Mouse (Mus musculus): ENCODE measurements at regions not wholly inside any gene's neighbourhood (a gene's known extent, or its start where the extent isn't known, plus 50 kb on each side); places are given as distances from the start of the nearest gene placed in this dataset.
A peak's percentile ranks its signal among the peaks of the same experiment; 100 is the strongest.

- Histone ChIP-seq H3K36me3 (ENCODE audit: control insufficient read depth, insufficient read depth, low read length) (no peaks in the 10 kb centered on the region), H3K27me3 (ENCODE audit: control insufficient read depth, insufficient read depth, low read length) (no peaks in the 10 kb centered on the region), H3K27ac (replicated peaks; ENCODE audit: insufficient read depth, low read depth, low read length) (no peak overlapping the region), H3K9ac (ENCODE audit: low read depth, low read length) (no peak overlapping the region), H3K79me2 (ENCODE audit: control insufficient read depth, insufficient read depth, low read length) (no peaks in the 10 kb centered on the region), H3K4me1 (ENCODE audit: control insufficient read depth, insufficient read depth, low read length) (no peaks in the 10 kb centered on the region), H3K4me3 (ENCODE audit: insufficient read depth, low read depth, low read length) (no peak overlapping the region)
- DNase-seq (ENCODE audit: extremely low read depth, low read depth, low spot score), result no peak
- WGBS, result 89% methylated on average over 2 of the region's 2 CpGs
- TF ChIP-seq CTCF (IDR thresholded peaks at IDR 0.05; ENCODE audit: low read depth, low read length), result no peak
- no peak for TF ChIP-seq POLR2A (IDR thresholded peaks at IDR 0.05; ENCODE audit: extremely low read depth, insufficient read depth, low read length)
These were observed 144.8 kb upstream of the Gimd1 start for GRCm38 (mm10) chr3:132484814-132485213.

- Histone ChIP-seq H3K79me2 (ENCODE audit: control insufficient read depth, insufficient read depth, low read length) (no peaks in the 10 kb centered on the region), H3K9ac (ENCODE audit: low read depth, low read length) (no peak overlapping the region), H3K27me3 (ENCODE audit: control insufficient read depth, insufficient read depth, low read length) (no peaks in the 10 kb centered on the region), H3K27ac (replicated peaks; ENCODE audit: insufficient read depth, low read depth, low read length) (no peak overlapping the region), H3K4me1 (ENCODE audit: control insufficient read depth, insufficient read depth, low read length) (no peaks in the 10 kb centered on the region), H3K36me3 (ENCODE audit: control insufficient read depth, insufficient read depth, low read length) (no peaks in the 10 kb centered on the region), H3K4me3 (ENCODE audit: insufficient read depth, low read depth, low read length) (no peak overlapping the region)
- WGBS, result 79% methylated on average over 5 of the region's 5 CpGs
- no peak for DNase-seq (ENCODE audit: extremely low read depth, low read depth, low spot score)
- TF ChIP-seq POLR2A (IDR thresholded peaks at IDR 0.05; ENCODE audit: extremely low read depth, insufficient read depth, low read length), result no peak
- TF ChIP-seq CTCF (IDR thresholded peaks at IDR 0.05; ENCODE audit: low read depth, low read length), result no peak
These were observed 144.1 kb upstream of the Gimd1 start for GRCm38 (mm10) chr3:132485553-132485952.

GRCm38 (mm10) chr3:132506095-132506494, 123.5 kb upstream of the Gimd1 start:
- no peaks in the 10 kb centered on the region for H3K4me1 ChIP-seq (ENCODE audit: control insufficient read depth, insufficient read depth, low read length)
- DNase-seq (ENCODE audit: extremely low read depth, low read depth, low spot score), result peak; percentile 53
- H3K9ac ChIP-seq (ENCODE audit: low read depth, low read length), result no peak overlapping the region
- no peaks in the 10 kb centered on the region for H3K27me3 ChIP-seq (ENCODE audit: control insufficient read depth, insufficient read depth, low read length)
- H3K36me3 ChIP-seq (ENCODE audit: control insufficient read depth, insufficient read depth, low read length), result no peaks in the 10 kb centered on the region
- H3K79me2 ChIP-seq (ENCODE audit: control insufficient read depth, insufficient read depth, low read length), result no peaks in the 10 kb centered on the region
- 23% methylated on average over 4 of the region's 4 CpGs for WGBS
- TF ChIP-seq CTCF (IDR thresholded peaks at IDR 0.05; ENCODE audit: low read depth, low read length), result peak; percentile 56
- no peak for TF ChIP-seq POLR2A (IDR thresholded peaks at IDR 0.05; ENCODE audit: extremely low read depth, insufficient read depth, low read length)
- no peak overlapping the region for H3K4me3 ChIP-seq (ENCODE audit: insufficient read depth, low read depth, low read length)
- no peak overlapping the region for H3K27ac ChIP-seq (replicated peaks; ENCODE audit: insufficient read depth, low read depth, low read length)

- DNase-seq (ENCODE audit: extremely low read depth, low read depth, low spot score), result no peak
- no peaks in the 10 kb centered on the region for H3K79me2 ChIP-seq (ENCODE audit: control insufficient read depth, insufficient read depth, low read length)
- WGBS, result 46% methylated on average over 1 of the region's 1 CpGs
- TF ChIP-seq POLR2A (IDR thresholded peaks at IDR 0.05; ENCODE audit: extremely low read depth, insufficient read depth, low read length) (no peak), CTCF (IDR thresholded peaks at IDR 0.05; ENCODE audit: low read depth, low read length) (no peak)
- no peak overlapping the region for H3K27ac ChIP-seq (replicated peaks; ENCODE audit: insufficient read depth, low read depth, low read length)
- H3K4me1 ChIP-seq (ENCODE audit: control insufficient read depth, insufficient read depth, low read length), result no peaks in the 10 kb centered on the region
- H3K27me3 ChIP-seq (ENCODE audit: control insufficient read depth, insufficient read depth, low read length), result no peaks in the 10 kb centered on the region
- H3K4me3 ChIP-seq (ENCODE audit: insufficient read depth, low read depth, low read length), result no peak overlapping the region
- H3K36me3 ChIP-seq (ENCODE audit: control insufficient read depth, insufficient read depth, low read length), result no peaks in the 10 kb centered on the region
- no peak overlapping the region for H3K9ac ChIP-seq (ENCODE audit: low read depth, low read length)
These were observed 119.4 kb upstream of the Gimd1 start for GRCm38 (mm10) chr3:132510240-132510639.

- TF ChIP-seq POLR2A (IDR thresholded peaks at IDR 0.05; ENCODE audit: extremely low read depth, insufficient read depth, low read length) (no peak), CTCF (IDR thresholded peaks at IDR 0.05; ENCODE audit: low read depth, low read length) (no peak)
- Histone ChIP-seq H3K4me3 (ENCODE audit: insufficient read depth, low read depth, low read length) (no peak overlapping the region), H3K27ac (replicated peaks; ENCODE audit: insufficient read depth, low read depth, low read length) (no peak overlapping the region)
These were observed 117.0 kb upstream of the Gimd1 start for GRCm38 (mm10) chr3:132512526-132513102.

DNA sequence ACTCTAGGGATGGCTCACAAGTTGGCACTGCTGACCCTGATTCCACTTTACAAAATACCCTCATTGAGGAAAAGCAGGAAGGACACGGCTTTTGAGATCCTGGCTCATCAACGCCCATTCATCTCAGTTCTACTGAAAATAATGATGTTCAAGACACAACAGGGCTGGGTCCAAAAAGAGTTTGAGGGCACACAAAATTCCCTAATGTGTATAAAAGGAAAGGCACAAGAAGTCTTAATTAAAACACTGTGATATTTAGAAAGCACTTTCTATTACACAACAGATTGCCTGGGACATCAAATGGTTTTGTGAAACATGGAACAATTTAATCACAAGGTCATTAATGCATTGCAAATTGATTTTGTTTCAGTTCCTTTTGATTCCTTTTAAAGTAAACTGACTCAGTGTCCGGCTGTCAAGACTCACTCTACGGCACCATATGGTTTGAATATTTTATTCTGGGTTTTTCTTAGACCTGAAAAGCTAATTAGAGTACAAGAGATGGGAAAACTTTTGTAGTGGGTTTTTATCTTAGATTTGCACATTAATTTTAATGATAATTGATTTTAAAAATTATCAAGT, 96.2 kb upstream of the Gimd1 start:
- Histone ChIP-seq H3K4me3 (ENCODE audit: insufficient read depth, low read depth, low read length) (no peak overlapping the region), H3K27ac (replicated peaks; ENCODE audit: insufficient read depth, low read depth, low read length) (no peak overlapping the region), H3K27me3 (ENCODE audit: control insufficient read depth, insufficient read depth, low read length) (no peaks in the 10 kb centered on the region), H3K79me2 (ENCODE audit: control insufficient read depth, insufficient read depth, low read length) (no peaks in the 10 kb centered on the region), H3K4me1 (ENCODE audit: control insufficient read depth, insufficient read depth, low read length) (no peaks in the 10 kb centered on the region), H3K9ac (ENCODE audit: low read depth, low read length) (no peak overlapping the region), H3K36me3 (ENCODE audit: control insufficient read depth, insufficient read depth, low read length) (no peaks in the 10 kb centered on the region)
- 83% methylated on average over 4 of the region's 4 CpGs for WGBS
- DNase-seq (ENCODE audit: extremely low read depth, low read depth, low spot score), result no peak
- TF ChIP-seq CTCF (IDR thresholded peaks at IDR 0.05; ENCODE audit: low read depth, low read length), result no peak
- TF ChIP-seq POLR2A (IDR thresholded peaks at IDR 0.05; ENCODE audit: extremely low read depth, insufficient read depth, low read length), result no peak

More at GRCm38 (mm10) chr3:132512526-132513102, 117.0 kb upstream of the Gimd1 start:
- no peaks in the 10 kb centered on the region for H3K4me1 ChIP-seq (ENCODE audit: control insufficient read depth, insufficient read depth, low read length)
- 81% methylated on average over 8 of the region's 8 CpGs for WGBS
- no peak for DNase-seq (ENCODE audit: extremely low read depth, low read depth, low spot score)
- H3K79me2 ChIP-seq (ENCODE audit: control insufficient read depth, insufficient read depth, low read length), result no peaks in the 10 kb centered on the region
- H3K27me3 ChIP-seq (ENCODE audit: control insufficient read depth, insufficient read depth, low read length), result no peaks in the 10 kb centered on the region
- no peak overlapping the region for H3K9ac ChIP-seq (ENCODE audit: low read depth, low read length)
- H3K36me3 ChIP-seq (ENCODE audit: control insufficient read depth, insufficient read depth, low read length), result no peaks in the 10 kb centered on the region
